10 mouse cellular contexts compared by ENCODE assay signal in genomic region chr8:46597411-46597810, GRCm38 (mm10).
"Had no signal": no experiment of that assay in that cellular context is flagged by ENCODE, and none has a peak within 500 bp of the region (broad histone marks: within the 10 kb centered on the region; RNA-seq: fewer than 3 reads in every experiment).

No protein-coding gene starts in this region.

- H3K4me3 ChIP-seq: layer of hippocampus, adult 2 months; limb, embryonic 12.5 days; midbrain, embryonic 12.5 days; neural tube, embryonic 13.5 days had no signal

- H3K27ac ChIP-seq: layer of hippocampus, adult 2 months; limb, embryonic 12.5 days; midbrain, embryonic 12.5 days; neural tube, embryonic 13.5 days had no signal

- H3K27me3 ChIP-seq: limb, embryonic 12.5 days; midbrain, embryonic 12.5 days; neural tube, embryonic 13.5 days had no signal

- H3K9me3 ChIP-seq: limb, embryonic 12.5 days; midbrain, embryonic 12.5 days; neural tube, embryonic 13.5 days had no signal

- H3K36me3 ChIP-seq: midbrain, embryonic 12.5 days had no signal

- DNase-seq: kidney, postnatal 10 days; kidney, postnatal 4 days; lung, adult 18-20 months; retina, postnatal 1 day; right cerebral cortex, postnatal 4 days; thymus, postnatal 36 days had no signal

- H3K9ac ChIP-seq: limb, embryonic 12.5 days; midbrain, embryonic 12.5 days; neural tube, embryonic 13.5 days had no signal

- H3K4me2 ChIP-seq: limb, embryonic 12.5 days; midbrain, embryonic 12.5 days; neural tube, embryonic 13.5 days had no signal

- H3K4me1 ChIP-seq: midbrain, embryonic 12.5 days; neural tube, embryonic 13.5 days had no signal
